Mouse (Mus musculus): ENCODE measurements around the gene Sumo2. TPM values are rescaled to one million over a fixed set of nuclear protein-coding genes. Genes with fewer than 3 reads are reported as not detected.
A peak's percentile ranks its signal among the peaks of the same experiment; 100 is the strongest.
"Not testable (repeated sequence)": the region's sequence is repeated elsewhere in the genome, so short reads cannot be mapped to it uniquely, and the experiment has no call there.

Gene Sumo2
- polyA plus RNA-seq, 2 experiments from 2014 or later: 724 to 797 TPM

DNA sequence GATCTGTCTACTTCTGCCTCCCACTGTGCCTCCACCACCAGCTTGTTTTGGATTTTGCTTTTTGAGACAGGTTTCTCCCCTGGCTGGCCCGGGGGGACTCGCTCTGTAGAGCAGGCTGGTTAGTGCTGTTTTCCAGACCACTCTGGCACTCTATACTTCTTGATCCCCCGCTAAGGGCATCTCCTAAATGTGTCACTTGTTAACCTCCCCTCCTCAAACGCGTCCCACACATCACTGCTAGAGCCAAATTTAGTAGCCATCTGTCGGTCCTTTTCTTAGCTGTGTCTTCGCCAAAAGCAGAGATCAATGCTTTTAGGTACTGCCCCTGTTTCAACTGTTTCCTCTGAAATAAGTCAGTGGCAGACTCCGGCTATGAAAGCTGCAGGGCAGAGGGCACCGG, 17.4 kb downstream of the Sumo2 start:
- ATAC-seq: no peak

DNA sequence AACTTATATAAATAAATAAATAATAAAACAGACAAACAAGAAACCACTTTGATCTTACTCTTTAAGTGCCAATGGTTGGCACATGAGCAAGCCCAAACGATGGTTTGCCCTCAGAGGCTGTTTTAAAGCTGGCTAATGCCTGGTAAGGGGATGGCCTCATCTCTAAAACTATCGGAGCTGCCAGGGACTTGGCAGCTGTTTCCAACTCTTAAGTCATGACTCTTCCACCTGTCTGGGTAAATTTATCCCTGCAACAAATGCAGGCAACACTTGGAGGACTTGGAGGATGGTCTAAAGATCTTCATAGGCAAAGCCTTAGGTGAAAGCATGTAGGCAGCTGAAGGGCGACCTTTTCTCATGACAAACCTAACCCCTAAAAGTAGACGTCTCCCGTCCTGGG, 19.1 kb downstream of the Sumo2 start:
- ATAC-seq: no peak

GRCm38 (mm10) chr11:115515021-115515420, 21.1 kb downstream of the Sumo2 start:
- ATAC-seq: no peak

- peak; percentile 95 for ATAC-seq
Observed at GRCm38 (mm10) chr11:115514238-115514663, 21.8 kb downstream of the Sumo2 start, which contains the start of gene Jpt1. TSS of gene Jpt1 (minus strand) at chr11:115514387.

- ATAC-seq: peak; percentile 43
Observed at GRCm38 (mm10) chr11:115513271-115514237, 22.5 kb downstream of the Sumo2 start.

- peak; percentile 17 for ATAC-seq
Observed at GRCm38 (mm10) chr11:115512407-115513183, 23.5 kb downstream of the Sumo2 start.

DNA sequence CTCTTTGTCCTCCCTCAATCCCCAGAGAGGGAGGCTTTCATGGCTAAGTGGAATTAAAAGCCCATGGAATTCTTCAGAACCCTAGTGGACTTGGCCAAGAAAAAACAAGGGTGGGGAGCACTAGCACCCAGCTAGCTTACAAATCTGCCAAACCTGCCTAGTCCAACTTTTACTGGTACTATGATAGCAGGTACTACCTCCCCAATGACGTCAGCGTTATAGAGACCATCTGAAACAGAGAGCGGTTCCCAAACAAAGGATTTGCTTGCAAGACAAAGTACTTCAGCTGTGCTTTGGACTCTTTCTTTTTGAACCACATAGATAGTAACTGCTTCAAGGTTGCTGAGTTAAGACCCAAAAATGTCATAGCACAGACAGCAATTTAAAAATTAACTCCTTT, 24.1 kb downstream of the Sumo2 start:
- no peak for ATAC-seq

GRCm38 (mm10) chr11:115511121-115511520, 25.0 kb downstream of the Sumo2 start:
- ATAC-seq: no peak

GRCm38 (mm10) chr11:115510507-115510888, 25.6 kb downstream of the Sumo2 start:
- no peak for ATAC-seq

DNA sequence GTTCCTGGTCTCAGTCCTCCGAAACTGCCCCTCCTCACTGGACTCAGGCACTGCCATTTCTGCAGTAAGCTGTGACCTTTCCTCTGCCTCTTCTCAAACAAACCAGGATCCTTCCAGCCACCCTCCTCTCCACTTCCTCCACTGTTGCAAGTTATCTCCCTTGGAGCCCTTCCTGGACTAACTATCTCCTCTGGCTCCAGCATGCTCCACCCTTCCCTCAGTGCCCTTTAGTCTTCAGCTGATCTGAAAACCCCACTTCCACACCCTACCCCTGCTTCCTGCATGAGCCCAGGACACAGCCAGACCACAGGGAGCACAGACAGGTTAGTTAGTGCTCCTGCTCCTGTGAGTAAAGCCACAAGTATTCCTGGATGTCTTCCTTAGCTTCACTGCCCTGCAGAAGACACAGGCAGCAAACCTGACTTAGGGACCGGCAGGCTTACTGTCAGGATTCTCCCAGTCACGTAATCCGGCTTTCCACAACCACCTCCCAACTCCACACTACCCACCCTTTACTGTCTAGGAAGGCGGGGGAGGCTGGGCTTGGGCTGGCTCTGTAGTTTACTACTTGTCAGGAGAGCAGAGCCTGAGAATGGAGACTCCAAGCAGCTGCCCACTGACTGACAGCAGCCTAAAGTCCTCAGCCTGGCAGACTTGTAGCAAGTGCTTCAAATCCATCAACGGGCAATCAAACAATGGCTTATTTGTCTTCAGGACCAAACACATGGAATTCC, 26.1 kb downstream of the Sumo2 start:
- no peak for ATAC-seq

- peak; percentile 65 for ATAC-seq
Observed at GRCm38 (mm10) chr11:115508061-115508460, 28.0 kb downstream of the Sumo2 start.

- ATAC-seq: no peak
Observed at GRCm38 (mm10) chr11:115506586-115506985, 29.5 kb downstream of the Sumo2 start.

- ATAC-seq: no peak
Observed at GRCm38 (mm10) chr11:115502636-115503035, 33.4 kb downstream of the Sumo2 start.

GRCm38 (mm10) chr11:115496559-115496958, 39.5 kb downstream of the Sumo2 start:
- not testable (repeated sequence) for ATAC-seq

GRCm38 (mm10) chr11:115492387-115492786, 43.7 kb downstream of the Sumo2 start:
- ATAC-seq: no peak

- peak; percentile 99 for ATAC-seq
Observed at GRCm38 (mm10) chr11:115491356-115492083, 44.6 kb downstream of the Sumo2 start, which contains the start of gene Nt5c. TSS of gene Nt5c (minus strand) at chr11:115491862.

DNA sequence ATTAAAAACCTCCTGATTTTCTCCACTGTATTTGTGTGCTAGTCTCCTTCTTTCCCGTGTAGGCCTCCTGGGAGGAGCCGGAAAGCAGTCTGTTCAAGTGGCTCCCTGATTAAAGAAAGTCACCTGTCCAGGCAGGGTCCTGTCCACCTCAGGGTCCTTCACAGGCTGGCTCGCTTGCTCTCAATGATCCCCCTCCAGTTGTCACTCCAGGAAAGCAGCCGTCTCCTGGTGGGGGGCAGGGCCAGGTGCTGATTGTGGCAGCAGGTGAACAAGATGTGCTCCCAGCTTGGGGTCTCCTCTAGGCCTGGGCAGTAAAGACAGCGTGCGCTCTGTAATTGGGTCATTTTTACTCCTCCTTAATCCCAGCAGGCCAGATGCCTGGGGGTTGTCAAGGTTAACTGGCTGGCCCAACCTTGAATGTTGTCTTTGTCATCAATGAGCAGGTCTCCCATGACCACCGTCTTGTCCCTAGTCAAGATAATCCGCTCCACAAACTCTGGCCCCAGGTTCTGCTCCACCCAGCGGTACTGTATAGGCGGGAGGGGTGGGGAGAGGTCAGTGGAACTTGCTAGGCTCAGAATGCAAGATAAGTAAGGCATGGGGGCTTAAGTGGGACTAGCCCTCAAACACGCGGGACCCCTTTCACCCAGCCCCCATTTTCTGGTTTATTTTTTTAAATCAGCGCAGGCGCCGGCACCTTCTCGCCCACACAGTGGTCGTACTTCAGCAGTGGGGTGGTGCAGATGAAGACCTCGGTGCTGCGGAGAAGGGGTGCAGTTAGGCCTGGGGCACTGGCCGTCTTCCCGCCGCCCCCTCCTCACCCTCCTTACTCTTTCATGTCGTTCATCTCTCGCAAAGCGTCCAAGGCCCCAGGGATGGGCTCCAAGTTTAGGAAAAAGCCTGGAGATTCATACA, 45.4 kb downstream of the Sumo2 start:
- no peak for ATAC-seq

DNA sequence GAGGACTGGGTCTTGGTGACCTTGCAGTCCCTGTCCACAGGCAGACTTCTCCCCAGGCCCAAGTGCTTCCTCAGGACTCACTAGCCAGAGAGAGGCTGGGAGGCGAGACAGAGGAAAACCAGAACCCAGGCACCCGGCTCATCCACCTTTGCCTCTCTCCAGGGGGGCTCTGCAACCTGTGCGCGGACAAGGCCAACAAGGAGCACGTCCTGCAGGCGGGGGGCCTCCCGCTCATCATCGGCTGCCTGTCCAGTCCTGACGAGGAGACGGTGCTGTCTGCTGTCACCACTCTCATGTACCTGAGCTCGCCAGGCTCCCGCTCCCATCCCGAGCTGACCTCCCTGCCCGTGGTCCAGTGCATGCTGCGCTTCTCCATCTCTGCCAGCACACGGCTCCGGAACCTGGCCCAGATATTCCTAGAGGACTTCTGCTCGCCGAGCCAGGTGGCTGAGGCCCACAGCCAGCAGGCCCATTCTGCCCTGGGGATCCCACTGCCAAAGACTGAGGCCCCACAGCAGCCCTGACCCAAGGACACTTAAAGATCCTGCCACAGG, 47.4 kb downstream of the Sumo2 start:
- no peak for ATAC-seq

DNA sequence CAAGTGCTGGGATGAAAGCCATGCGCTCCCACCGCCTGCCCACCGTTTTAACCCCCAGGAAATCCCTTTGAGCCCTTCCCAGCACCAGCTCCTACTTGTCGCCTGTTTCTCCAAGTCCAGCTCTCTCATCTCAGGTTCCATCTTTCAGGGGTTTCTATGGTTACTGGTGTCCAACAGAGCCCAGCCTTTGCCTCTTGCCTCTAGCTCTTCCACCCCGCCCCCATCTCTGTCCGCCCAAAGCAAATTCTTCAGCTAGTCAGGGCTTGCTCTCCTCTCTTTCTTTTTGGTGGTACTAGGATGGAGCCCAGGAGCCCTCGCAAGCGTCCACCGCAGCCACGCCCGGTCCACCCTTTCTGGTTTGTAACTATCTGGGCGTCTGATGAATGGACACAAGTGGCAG, 50.9 kb downstream of the Sumo2 start:
- ATAC-seq: no peak

GRCm38 (mm10) chr11:115483726-115484125, 52.4 kb downstream of the Sumo2 start:
- peak; percentile 16 for ATAC-seq

Measured in activated CD4-positive, CD25-positive, alpha-beta regulatory T cell, adult 4 months (primary cell).